Mouse (Mus musculus): ENCODE data around the gene Srrm3.

The Srrm3 gene

DNA sequence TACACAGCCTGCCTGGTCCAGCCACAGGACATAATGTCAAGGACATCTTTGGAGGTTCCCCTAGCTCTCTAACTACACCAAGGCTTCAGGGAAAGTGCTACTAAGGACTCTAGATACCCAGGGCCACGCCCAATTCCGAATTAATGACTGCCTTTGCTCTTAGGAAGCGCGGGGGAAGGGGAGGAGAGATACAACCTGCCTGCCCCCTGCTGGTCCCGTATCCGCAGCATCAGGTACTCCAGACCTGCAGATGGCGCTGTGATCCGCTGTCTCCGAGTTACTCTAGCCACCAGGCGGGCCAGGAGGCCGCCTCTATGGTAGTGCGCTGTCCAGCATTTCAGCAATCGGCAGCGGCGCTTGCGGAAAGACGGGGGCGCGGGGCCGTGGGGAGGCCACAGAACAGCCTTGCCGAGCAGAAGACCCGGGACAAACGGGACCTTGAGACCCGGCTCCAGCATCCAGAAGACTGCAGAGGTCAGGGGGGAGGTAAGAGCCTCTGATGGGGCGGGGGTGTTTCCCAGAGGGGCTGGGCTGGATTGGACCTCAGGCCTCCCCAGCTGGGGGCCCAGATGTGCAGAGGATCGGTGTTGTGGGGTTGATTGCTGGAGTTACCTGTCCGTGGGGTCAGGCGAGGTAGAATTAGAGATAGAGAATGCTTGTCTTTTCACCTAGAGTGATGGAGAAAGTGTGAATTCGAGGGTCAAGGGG lies at the start of gene Srrm3:
Srrm3 (plus strand) TSS at position 336 of the 708 bp plus-strand sequence.
- in situ Hi-C loops (cut with MboI), result no loop called here

DNA sequence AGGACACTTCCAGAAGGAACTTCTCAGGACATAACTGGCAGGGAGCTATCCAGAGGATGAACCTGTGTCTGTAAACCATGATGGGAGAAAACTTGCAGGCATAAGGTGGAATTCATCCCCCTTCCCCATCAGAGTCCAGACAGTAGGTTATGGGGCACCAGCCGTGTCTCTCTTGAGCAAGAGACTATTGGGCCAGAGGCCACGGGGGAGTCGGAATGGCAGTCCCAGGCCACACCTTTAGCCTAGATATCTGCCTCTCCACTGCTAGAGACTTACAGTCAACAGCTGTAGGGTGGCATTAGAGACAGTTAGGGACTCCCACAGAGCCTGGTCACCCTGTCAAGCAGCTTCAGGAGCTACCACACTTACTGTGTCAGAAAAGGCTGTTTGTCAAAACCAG lies 44.8 kb upstream of the Srrm3 start:
- in situ Hi-C loops (cut with MboI), result no loop called here

DNA sequence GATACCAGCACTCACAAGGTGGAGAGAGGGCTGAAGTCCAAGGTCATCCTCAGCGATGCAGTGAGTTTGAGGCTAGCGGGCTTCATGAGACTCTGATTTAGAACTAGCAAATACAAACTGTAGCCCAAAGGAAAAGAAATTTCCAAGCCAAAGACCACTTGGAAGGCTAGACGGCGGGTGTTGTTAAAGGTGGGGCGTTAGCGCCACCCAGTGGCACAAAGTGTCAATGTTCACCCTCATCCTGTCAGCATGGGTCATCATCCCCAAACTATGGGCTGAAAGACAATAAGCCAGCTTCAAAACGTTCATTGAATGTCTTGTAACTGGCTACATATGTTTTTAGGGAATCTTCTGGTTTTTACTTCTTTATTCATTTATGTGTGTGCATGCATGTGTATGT lies 43.2 kb upstream of the Srrm3 start:
- in situ Hi-C loops (cut with MboI), result no loop called here

DNA sequence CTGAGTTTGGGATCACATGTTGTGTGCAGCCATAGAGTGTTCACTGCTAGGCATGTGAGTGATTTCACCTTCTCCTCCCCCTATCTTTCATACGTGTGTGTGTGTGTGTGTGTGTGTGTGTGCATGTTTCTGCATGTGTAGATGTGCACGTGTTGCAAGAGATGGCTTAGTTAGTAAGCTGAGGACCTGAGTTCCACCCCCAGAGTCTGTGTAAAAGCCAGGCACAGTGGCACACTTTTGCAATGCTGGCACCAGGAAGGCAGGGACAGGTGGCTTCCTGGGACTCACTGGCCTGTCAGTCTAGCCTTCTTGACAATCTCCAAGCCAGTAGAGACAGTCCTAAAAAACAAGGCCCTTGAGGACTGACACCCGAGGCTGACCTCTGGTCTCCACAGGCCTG lies 41.7 kb upstream of the Srrm3 start:
- in situ Hi-C loops (cut with MboI), result no loop called here

DNA sequence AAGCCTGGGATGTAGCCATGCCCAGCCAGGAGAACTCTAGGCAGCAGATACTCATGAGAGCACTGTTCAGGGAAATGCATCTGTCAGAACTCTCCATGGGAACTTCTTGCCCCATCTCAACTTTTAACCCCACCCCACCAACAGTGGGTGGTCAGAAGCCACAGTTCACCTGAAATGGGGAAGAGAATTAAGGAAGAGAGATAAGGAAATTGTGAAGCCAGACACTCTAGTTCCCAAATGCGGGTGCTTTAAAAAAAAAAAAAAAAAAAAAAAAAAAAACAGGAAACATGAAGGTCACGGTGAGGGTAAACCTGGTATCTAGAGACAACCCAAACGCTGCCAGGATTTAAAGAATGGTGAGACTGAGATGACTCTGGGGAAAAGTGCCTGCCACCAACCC lies 34.2 kb upstream of the Srrm3 start:
- in situ Hi-C loops (cut with MboI), result loop anchor here (10.0 kb wide), 1 partner anchor 138 kb away; the partner anchor contains the start of gene Rhbdd2

DNA sequence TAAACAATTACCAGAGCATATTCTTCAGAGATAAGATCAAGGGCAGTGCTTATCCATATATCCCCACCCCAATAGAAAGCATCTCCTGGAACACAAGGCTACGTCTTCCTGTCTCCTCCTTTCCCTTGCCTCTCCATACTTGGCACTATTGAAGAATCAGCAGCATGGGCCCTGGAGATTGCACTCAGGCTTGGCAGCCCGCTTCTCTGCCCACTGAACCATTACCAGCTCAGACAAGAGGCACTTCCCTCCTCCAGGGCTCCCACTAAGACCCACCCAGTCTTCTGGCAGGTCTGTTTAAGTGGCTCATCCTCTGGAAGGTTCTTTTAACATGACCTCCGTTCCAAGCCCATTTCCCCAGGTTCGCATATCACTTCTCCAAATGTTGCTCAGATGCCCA lies 30.1 kb upstream of the Srrm3 start:
- in situ Hi-C loops (cut with MboI), result loop anchor here (10.0 kb wide), 1 partner anchor 142 kb away; the partner anchor contains the start of gene Rhbdd2

DNA sequence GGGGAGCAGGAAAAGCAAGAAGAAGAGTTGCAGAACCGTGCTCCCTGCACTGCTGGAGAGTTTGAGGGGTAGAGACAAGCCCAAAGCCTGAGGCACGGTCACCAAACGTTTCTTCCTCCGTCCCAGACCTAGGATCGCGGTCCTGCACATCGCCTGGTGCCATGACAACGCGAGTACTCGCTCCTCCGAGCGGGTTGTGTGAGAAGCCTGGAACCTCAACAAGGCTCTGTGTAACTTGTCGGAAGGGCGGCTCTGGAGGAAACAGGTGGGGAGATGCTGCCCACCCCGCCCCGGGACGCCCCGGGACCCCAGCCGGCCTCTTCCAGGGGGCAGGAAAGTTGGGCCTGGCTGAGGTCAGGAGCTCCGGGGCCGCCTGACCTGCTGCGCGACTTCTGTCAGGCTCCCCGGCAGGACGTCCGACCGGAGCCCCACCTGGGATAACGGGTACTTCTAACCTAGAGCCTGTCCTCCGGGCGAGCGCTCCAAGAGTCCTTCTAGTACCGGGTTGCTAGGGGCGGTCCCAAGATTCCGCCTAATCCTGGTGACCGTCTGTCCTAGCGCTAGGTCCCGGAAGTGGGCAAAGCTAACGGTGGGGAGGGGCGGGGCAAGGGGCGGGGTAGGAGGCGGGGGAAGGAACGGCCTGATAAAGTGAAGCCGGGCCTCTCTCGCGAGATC lies 28.8 kb upstream of the Srrm3 start, which contains the start of gene Styxl1:
Styxl1 (minus strand) TSS at position 590 of the 675 bp plus-strand sequence.
- in situ Hi-C loops (cut with MboI), result loop anchor here (10.0 kb wide), 1 partner anchor 143 kb away; the partner anchor contains the start of gene Rhbdd2

DNA sequence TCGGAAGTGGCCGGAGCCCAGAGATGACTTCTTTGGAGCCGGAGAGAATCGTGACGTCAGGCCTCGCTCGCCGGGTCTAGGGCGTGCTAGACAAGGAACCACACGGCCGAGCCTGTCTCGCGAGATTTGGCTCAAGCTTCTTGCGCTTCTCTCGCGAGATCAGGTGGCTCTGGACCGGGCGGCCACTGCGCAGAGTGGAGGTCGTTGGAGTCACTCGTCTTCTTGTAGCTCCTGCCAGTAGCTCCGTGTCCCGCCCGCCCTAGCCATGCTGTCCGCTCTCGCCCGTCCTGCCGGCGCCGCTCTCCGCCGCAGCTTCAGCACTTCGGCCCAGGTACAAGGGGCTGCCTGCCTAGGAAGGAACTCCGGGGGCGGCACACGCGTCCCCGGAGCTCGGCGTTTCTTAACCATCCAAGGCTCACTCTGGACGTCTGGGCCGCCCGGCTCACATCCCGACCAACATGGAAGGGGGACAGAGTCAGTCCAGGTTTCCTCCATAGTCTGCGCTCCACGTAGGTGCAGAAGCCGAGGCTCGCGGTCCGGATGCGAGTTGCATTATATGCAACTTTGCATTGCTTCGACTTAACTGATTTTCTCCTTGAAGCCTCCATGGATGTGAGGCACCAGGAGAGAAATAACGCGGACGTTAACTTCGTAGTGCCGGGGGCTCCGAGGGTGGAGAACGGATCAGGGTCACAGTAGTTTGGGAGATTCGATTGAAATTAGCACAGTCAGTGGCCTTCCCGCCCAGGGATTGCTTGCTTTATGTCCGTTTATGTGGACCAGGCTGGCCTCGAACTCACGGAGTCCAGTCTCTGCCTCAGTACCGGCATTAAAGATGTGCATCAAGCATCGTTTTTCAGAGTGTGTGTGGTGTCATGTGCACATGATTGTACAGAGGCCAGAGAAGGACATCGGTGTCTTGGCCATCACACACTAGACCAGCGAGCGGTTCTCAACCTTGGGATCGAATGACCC lies 27.9 kb upstream of the Srrm3 start, which contains the start of gene Mdh2:
Mdh2 (plus strand) TSS at position 10 of the 975 bp plus-strand sequence.
- in situ Hi-C loops (cut with MboI), result loop anchor here (10.0 kb wide), 1 partner anchor 144 kb away; the partner anchor contains the start of gene Rhbdd2

DNA sequence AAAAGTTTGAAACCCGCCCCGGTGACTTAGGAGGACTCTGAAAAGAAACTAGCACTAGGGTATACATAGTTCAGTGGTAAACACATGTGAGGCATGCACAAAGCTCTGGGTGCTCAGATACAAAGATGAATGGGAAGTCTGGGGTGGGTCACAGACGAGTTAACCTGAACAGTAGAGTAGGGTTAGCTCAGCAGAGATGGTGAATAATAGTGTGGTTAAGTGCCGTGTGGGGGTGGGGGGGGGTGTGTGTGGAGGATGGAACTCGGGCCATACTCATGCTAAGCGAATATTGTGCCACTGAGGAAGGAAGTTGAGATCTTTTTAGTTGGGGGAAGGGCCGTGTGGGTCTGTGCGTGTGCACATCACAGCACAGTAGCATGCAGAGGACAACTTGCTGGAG lies 26.4 kb upstream of the Srrm3 start:
- in situ Hi-C loops (cut with MboI), result no loop called here

DNA sequence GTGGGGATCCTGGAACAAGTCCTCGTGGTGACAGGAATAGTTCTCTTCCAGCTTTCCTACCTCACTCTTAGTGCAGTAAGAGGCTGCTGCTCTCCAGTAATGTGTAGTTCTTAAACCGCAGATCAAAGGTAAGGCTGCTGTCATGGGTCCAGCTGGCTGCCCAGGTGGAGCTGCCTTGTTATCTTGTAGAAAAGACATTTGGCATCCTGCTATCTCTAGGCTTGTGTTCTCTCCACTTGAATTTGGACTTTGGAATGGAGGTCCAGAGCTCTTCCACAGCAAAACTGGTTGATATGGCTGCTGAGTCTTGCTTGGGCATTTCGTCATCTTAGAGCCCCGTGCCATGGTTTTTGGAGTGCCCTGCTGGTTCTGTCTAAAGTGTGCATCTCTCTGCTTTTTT lies 23.8 kb upstream of the Srrm3 start:
- in situ Hi-C loops (cut with MboI), result no loop called here

DNA sequence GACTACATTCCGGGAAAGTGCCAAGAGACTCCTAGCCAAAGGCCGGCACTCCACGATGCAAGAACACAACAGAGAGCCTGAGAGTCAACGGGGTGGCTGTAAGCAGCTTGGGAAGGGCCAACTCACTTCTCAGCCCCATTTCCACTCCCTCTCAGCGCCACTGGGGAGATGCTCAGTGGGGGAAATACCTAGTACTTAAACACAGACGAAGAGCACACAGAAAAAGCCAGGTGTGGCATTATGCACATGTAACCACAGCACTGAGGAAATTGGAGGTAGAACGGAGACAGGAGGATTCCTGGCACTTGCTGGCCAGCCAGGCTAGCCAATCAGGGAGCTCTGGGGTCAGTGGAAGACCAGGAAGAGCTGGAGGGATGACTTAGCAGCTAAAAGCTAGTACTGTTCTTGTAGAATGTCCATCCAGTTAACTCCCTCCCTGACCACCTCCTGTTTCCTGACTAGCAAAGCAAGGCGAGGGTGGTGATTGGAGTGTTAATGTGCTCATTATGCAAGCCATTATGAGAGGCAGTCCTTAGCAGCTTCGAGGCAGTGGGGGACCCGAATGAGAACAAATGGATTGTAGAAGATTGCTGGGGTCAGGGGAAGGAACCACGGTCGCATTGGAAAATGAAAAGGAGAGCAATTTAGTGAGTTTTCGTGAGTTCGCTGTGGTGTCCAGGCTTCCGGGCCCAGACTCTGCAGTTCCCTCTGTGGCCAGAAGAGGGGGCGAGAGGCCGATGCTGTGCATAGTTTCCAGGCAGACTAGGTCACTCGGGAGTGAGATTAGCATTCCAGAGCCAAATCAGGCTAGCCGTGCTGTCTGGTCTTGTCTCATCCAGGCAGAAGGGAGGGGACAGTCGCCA lies 12.5 kb upstream of the Srrm3 start:
- in situ Hi-C loops (cut with MboI), result no loop called here

DNA sequence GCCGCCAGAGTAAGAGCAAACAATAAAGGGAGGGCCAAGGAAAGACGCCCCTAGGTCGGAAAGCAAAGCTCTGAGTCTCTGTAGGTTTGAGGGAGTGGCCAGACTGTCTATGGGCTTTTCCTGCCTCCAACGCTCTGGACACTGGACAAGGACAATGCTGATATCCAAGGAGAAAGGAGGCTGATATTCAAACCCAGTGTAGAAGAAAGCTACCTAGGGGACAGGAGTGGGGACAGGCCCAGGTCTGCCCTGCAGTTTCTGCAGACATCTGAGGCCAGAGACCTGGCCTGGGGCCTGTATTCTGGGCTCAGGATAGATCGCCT lies 11.9 kb upstream of the Srrm3 start:
- in situ Hi-C loops (cut with MboI), result no loop called here

DNA sequence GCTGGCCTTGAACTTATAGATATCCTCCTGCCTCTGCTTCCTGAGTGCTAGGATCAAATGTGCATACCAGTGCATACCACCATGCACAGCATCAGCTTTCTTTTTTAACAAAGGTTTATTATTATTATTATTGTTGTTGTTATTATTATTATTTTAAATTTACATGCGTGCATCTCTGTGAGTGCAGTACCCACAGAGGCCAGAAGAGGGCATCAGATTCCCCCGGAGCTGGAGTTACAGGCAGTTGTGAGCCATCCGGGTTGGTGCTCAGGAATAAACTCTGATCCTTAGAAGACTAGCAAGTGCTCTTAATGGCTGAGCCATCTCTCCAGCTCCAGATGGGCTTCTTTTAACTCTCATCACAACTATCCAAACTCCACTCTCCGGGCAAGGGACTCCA lies 6.9 kb upstream of the Srrm3 start:
- in situ Hi-C loops (cut with MboI), result no loop called here

DNA sequence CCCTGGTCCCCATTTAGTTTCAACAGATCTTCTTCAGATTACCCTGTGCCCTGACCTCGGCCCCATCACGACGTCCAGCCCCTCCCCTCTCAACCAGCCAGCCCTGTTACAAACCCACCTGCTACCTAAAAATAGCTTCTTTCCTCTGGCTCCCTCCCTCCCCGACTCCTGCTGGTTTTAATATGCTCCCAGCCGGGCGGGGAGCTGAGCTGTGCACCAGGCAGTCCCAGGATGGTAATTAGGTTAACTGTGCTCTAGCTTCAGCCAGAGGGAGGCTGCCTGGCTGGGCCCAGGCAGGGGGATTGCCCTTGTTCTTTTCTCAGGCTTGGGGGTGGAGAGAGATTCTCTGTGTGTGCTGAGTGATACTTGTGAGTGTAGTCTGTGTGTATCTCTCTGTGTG lies 5.8 kb upstream of the Srrm3 start:
- in situ Hi-C loops (cut with MboI), result no loop called here

DNA sequence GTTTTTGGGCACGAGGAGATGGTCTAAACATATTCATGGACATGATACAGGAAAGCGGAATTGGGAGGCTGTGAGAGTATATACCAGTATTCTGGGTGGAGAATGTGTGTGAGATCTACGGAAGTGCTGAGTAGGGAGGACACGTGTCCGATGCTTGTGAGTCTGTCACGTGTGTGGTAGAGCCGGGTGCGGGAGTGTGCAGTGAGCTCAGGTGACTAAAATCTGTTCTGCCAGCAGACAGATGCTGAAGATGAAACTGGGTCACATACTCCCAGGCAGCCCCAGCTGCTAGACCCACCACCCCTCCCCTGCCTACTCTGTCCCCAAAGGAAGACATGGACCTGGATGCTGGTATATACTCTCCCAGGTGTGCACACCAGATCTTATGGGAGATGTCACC lies 4.0 kb upstream of the Srrm3 start:
- in situ Hi-C loops (cut with MboI), result no loop called here

DNA sequence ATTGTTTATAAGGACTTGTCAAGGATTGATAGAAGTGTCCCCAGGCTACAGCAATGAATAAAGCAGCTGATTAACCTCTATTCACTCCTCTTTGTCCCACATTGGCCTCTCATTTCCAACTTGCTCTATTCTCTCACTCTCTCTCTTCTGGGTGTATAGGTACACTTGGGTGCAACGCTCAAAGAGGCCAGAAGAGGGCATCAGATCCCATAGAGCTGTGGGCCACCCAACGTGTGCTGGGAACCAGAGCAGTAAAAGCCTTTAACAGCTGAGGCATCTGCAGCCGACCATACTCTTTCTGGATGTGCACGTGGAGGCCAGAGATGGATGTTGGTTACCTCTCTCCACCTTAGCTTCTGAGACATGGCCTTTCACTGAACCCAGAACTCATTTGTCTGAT lies 3.6 kb upstream of the Srrm3 start:
- in situ Hi-C loops (cut with MboI), result no loop called here

DNA sequence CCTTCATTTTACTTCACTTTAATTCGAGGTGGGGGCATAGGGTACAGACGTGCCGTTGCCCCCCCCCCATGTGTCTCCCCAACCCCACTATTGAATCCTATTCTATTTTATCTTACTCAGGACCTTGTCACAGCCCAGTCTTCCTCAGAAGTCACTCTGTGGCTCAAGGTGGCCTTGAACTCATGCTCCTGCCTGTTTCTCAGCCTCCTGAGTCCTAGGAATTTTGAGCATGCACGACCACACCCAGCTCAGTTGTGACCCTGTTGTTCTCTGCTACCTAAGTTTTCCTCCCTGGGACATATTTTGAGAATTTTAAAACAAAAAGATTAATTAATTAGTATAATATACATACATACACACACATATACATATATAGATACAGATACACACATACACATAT lies 3.0 kb upstream of the Srrm3 start:
- in situ Hi-C loops (cut with MboI), result no loop called here

DNA sequence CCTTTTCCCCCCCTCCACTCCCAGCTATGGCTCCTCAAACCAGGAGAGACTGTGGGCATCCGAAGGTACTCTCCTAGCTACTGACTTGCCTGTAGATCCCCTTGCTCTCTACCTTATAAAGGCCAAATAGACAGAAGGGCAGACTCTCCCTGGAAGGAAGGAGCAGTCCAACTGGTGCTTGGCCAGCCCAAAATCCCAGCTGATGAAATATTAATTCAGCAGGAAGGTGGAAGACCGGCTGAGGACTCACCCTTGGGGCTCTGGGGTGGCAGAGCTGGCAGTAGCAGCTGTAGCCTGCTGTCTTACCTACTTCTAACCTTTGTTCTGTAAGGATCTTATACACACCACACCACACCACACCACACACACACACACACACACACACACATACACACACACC lies 2.0 kb upstream of the Srrm3 start:
- in situ Hi-C loops (cut with MboI), result no loop called here

DNA sequence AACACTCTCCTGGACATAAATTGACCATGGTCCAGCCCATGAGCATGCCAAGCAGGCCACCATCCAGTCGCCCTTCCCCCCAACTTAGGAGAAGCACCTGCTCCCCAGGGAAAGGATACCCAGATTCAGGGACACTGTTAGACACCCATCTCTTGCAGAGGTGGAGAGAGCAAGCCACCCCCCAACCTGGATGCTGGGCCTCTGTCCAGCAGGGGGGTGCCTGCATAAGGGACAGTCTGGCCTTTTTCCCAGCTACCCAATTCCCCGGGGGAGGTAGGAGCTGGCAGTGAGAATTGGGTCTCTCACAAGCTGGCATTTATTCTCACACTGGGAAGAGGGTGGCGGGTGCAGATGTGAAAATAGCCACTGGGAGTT lies 560 bp downstream of the Srrm3 start:
- in situ Hi-C loops (cut with MboI), result no loop called here

DNA sequence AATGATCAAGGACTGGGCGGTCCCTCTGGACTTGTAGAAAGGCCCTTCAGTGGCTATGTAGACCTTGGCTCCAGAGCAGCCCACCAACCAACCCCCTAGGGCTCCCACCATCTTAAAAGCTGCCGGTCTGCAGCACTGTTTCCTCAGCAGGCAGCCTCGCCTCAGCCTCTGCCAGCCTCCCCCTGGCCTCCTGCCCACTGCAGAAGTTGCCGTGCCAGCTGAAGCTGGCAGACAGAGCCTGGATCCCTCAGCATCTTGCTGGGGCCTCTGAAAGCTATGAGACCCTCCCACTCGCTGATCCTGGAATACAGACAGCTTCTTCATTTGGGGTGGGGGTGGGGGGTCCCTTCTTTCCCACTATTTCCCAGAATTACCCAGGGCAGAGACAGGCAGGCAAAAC lies 6.3 kb downstream of the Srrm3 start:
- in situ Hi-C loops (cut with MboI), result no loop called here

DNA sequence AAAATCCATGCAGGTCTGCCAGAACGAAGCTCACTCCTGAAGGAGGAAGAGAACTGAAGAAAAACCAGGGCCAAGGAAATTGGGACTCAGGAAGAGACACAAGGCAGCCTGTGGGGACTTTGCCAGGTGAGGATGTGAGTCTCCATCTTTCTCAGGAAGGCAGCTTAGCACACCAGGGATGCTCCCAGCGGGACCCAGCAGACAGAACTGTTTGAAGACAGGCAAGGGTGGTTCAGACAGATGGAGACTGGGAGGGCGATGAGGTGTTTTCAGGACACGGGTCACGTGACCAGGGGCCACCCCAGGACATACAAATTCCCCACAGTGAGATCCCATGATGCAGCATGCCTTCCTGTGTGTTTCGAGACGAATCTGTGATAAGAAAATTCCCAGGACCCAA lies 11.8 kb downstream of the Srrm3 start:
- in situ Hi-C loops (cut with MboI), result no loop called here

Measured in mature B cell (primary cell).